Mouse (Mus musculus) lung, postnatal 25 days (tissue): ENCODE results near the gene Zfp960.
"Not testable (repeated sequence)": the region's sequence is repeated elsewhere in the genome, so short reads cannot be mapped to it uniquely, and the experiment has no call there.

Experiments
- DNase-seq: peaks from one replicate; pipeline ENCODE4 v3.0.0; 2022; ENCODE audit warnings: low spot score

Gene Zfp960

GRCm38 (mm10) chr17:17063628-17064494, at the start of gene Zfp960:
Gene Zfp960, plus strand, starts transcription at chr17:17064113.
- DNase-seq = peak; percentile 96

- DNase-seq = not testable (repeated sequence)
Observed at GRCm38 (mm10) chr17:17018071-17018470, 45.8 kb upstream of the Zfp960 start.

GRCm38 (mm10) chr17:17059566-17059965, 4.3 kb upstream of the Zfp960 start:
- DNase-seq = not testable (repeated sequence)

- not testable (repeated sequence) for DNase-seq
Observed at GRCm38 (mm10) chr17:17120830-17121502, 57.1 kb downstream of the Zfp960 start, which contains the start of gene Zfp97. Gene Zfp97, plus strand, starts transcription at chr17:17121415.
